Mouse (Mus musculus) forebrain, embryonic 16.5 days (tissue): ENCODE data around the gene Csf2rb. TPM values are rescaled to one million over a fixed set of nuclear protein-coding genes. Genes with fewer than 3 reads are reported as not detected.

Experiments used
- ATAC-seq: fragments of 200-750 bp; cut with Nextera tagmentation; 2 replicates; pipeline ENCODE4 v1.8.0; 2017; ENCODE audit warnings: mild to moderate bottlenecking, moderate library complexity
- H3K27ac ChIP-seq: fragments of 300-500 bp; sonication (generic); 2 replicates; pipeline ENCODE4 v1.5.1; 2014; ENCODE audit warnings: low read length, control low read depth
- H3K27me3 ChIP-seq: fragments of 300-500 bp; sonication (generic); replicated peaks from 2 replicates; pipeline ENCODE4 v1.6.1; 2014; ENCODE audit warnings: low read length; ENCODE audit not compliant: control insufficient read depth, insufficient read depth
- H3K36me3 ChIP-seq: fragments of 300-500 bp; sonication (generic); 2 replicates; pipeline ENCODE4 v1.6.1; 2014; ENCODE audit not compliant: control insufficient read depth, insufficient read depth
- H3K4me1 ChIP-seq: fragments of 300-500 bp; sonication (generic); replicated peaks from 2 replicates; pipeline ENCODE4 v1.6.1; 2014; ENCODE audit warnings: low read length; ENCODE audit not compliant: control insufficient read depth, insufficient read depth
- H3K4me2 ChIP-seq: fragments of 300-500 bp; sonication (generic); 2 replicates; pipeline ENCODE4 v1.6.1; 2014; ENCODE audit warnings: mild to moderate bottlenecking, low read length, control low read depth
- H3K4me3 ChIP-seq: fragments of 300-500 bp; sonication (generic); replicated peaks from 2 replicates; pipeline ENCODE4 v1.5.1; 2014; ENCODE audit warnings: mild to moderate bottlenecking, low read length, control low read depth
- H3K9ac ChIP-seq: fragments of 300-500 bp; sonication (generic); replicated peaks from 2 replicates; pipeline ENCODE4 v1.6.1; 2014; ENCODE audit warnings: low read depth, low read length, control low read depth
- H3K9me3 ChIP-seq: fragments of 300-500 bp; sonication (generic); 2 replicates; pipeline ENCODE4 v1.6.1; 2016; ENCODE audit warnings: low read length; ENCODE audit not compliant: control insufficient read depth
- WGBS: fragments of 180-500 bp; shearing (Covaris S2); extraction: QIAGEN DNeasy Blood & Tissue Kit; methylation state at CpG from one replicate; pipeline ENCODE4 v1.1.7; 2014; 5-methylcytosine and 5-hydroxymethylcytosine counted together
- polyA plus RNA-seq: library from polyadenylated mRNA; unstranded; fragments of >200 nt; fragmentation: Nextera tagmentation; extraction: Ambion mirVana; gene quantifications from 2 replicates; pipeline ENCODE4 v1.2.1, GENCODE M21; 2015

Gene Csf2rb
- polyA plus RNA-seq, 1 experiment from 2014 or later = 0.27 TPM

DNA sequence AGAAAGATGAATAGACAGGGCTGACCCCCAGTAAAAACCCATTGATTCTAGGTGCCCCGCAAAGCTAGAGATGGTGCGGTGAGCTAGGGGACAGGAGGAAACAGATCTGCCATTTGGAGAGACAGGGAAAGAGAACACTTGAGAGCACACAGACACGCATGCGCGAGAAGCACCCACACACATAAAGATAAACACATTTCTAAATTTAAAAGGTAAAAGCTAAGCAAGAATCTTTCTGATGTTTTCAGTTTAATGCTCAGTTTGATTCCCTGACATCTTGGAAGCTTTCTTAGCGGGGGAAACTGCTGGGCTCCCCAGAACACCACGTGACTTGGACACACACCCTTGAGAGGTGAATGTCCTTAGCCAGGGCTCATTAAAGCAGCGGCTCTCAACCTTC is 41.3 kb downstream of the Csf2rb start:
- no peaks in the 10 kb centered on the region for H3K9me3 ChIP-seq
- no peak overlapping the region for H3K4me3 ChIP-seq
- no peaks in the 10 kb centered on the region for H3K4me1 ChIP-seq
- H3K36me3 ChIP-seq = no peaks in the 10 kb centered on the region
- no peak overlapping the region for H3K27ac ChIP-seq
- WGBS = 79% methylated on average over 8 of the region's 8 CpGs
- H3K9ac ChIP-seq = no peak overlapping the region
- peaks cover 8% of the 10 kb centered on the region; the same call in 1 of the 2 replicates for H3K27me3 ChIP-seq
- no peak overlapping the region for H3K4me2 ChIP-seq
- ATAC-seq = no peak

- Histone ChIP-seq H3K36me3 (no peaks in the 10 kb centered on the region), H3K9ac (no peak overlapping the region), H3K9me3 (no peaks in the 10 kb centered on the region), H3K4me3 (no peak overlapping the region), H3K4me1 (no peaks in the 10 kb centered on the region), H3K27ac (no peak overlapping the region), H3K27me3 (peaks cover 8% of the 10 kb centered on the region; the same call in 1 of the 2 replicates), H3K4me2 (no peak overlapping the region)
- WGBS = 73% methylated on average over 3 of the region's 3 CpGs
- ATAC-seq = no peak
These were observed 42.3 kb downstream of the Csf2rb start for GRCm38 (mm10) chr15:78367811-78368210.

- Histone ChIP-seq H3K27ac (no peak overlapping the region), H3K36me3 (no peaks in the 10 kb centered on the region), H3K4me2 (no peak overlapping the region), H3K4me3 (no peak overlapping the region), H3K4me1 (no peaks in the 10 kb centered on the region), H3K27me3 (peaks cover 8% of the 10 kb centered on the region; the same call in 1 of the 2 replicates), H3K9me3 (no peaks in the 10 kb centered on the region), H3K9ac (no peak overlapping the region)
- 13% methylated on average over 8 of the region's 8 CpGs for WGBS
- ATAC-seq = no peak
These were observed 43.4 kb downstream of the Csf2rb start for GRCm38 (mm10) chr15:78368926-78369346.

GRCm38 (mm10) chr15:78369641-78370040 is 44.1 kb downstream of the Csf2rb start:
- H3K4me3 ChIP-seq = no peak overlapping the region
- no peaks in the 10 kb centered on the region for H3K9me3 ChIP-seq
- H3K9ac ChIP-seq = no peak overlapping the region
- 44% methylated on average over 1 of the region's 1 CpGs for WGBS
- H3K27me3 ChIP-seq = peaks cover 8% of the 10 kb centered on the region; the same call in 1 of the 2 replicates
- no peaks in the 10 kb centered on the region for H3K4me1 ChIP-seq
- ATAC-seq = no peak
- H3K36me3 ChIP-seq = no peaks in the 10 kb centered on the region
- H3K27ac ChIP-seq = no peak overlapping the region
- H3K4me2 ChIP-seq = no peak overlapping the region

- ATAC-seq = no peak
- Histone ChIP-seq H3K4me1 (no peaks in the 10 kb centered on the region), H3K9me3 (no peaks in the 10 kb centered on the region), H3K9ac (no peak overlapping the region), H3K36me3 (no peaks in the 10 kb centered on the region), H3K4me3 (no peak overlapping the region), H3K27ac (no peak overlapping the region), H3K27me3 (peaks cover 8% of the 10 kb centered on the region; the same call in 1 of the 2 replicates), H3K4me2 (no peak overlapping the region)
- WGBS = 80% methylated on average over 3 of the region's 3 CpGs
These were observed 47.2 kb downstream of the Csf2rb start for GRCm38 (mm10) chr15:78372796-78373195.

DNA sequence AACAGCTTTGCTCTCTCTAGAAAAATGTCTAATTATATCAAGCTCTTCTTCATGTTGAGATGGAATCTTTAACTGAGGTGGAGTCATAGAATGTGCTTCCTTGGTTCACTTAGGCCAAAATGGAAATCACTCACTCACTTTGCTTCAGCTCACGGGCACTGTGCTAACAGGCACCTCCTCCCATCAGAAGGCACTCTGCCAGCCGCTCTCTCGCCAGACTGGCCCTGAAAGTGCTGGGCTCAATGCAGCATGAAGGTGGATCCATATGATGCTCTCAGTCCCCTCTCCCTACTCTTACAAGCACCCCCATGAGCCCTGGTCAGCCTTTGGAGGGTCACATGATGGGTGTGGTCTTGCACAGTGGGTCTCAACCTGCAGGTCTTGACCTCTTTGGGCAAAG is 48.7 kb downstream of the Csf2rb start:
- Histone ChIP-seq H3K36me3 (no peaks in the 10 kb centered on the region), H3K27ac (no peak overlapping the region), H3K9ac (no peak overlapping the region), H3K4me3 (no peak overlapping the region), H3K9me3 (no peaks in the 10 kb centered on the region), H3K4me2 (no peak overlapping the region), H3K4me1 (no peaks in the 10 kb centered on the region), H3K27me3 (peaks cover 1% of the 10 kb centered on the region; the same call in 1 of the 2 replicates)
- 30% methylated on average over 3 of the region's 3 CpGs for WGBS
- no peak for ATAC-seq

DNA sequence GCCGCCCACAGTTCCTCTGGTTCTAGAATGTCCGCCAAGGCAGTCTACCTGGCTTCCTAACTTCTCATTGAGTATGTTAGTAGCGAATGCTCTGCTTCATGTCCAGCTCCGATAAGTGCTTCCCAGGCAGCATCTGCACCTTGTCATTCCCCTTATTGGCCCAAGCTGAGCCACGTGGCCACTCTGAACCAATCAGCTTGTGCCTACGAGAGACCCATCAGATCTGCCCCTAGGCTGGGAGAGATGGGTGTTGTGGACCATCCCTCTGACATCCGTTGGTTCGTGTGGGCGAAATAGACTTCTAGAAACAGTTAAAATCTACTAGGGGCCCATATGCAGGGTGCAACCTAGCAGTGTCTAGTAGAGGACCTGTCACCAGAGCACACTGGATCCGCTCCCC is 52.3 kb downstream of the Csf2rb start:
- no peak for ATAC-seq
- no peak overlapping the region for H3K4me3 ChIP-seq
- no peak overlapping the region for H3K9ac ChIP-seq
- no peaks in the 10 kb centered on the region for H3K27me3 ChIP-seq
- WGBS = 90% methylated on average over 10 of the region's 10 CpGs
- no peak overlapping the region for H3K27ac ChIP-seq
- no peaks in the 10 kb centered on the region for H3K36me3 ChIP-seq
- H3K4me1 ChIP-seq = peaks cover 7% of the 10 kb centered on the region
- no peaks in the 10 kb centered on the region for H3K9me3 ChIP-seq
- no peak overlapping the region for H3K4me2 ChIP-seq

- WGBS = 85% methylated on average over 10 of the region's 10 CpGs
- H3K4me1 ChIP-seq = peaks cover 7% of the 10 kb centered on the region
- H3K9me3 ChIP-seq = no peaks in the 10 kb centered on the region
- H3K4me2 ChIP-seq = no peak overlapping the region
- H3K27ac ChIP-seq = no peak overlapping the region
- H3K9ac ChIP-seq = no peak overlapping the region
- no peaks in the 10 kb centered on the region for H3K27me3 ChIP-seq
- H3K36me3 ChIP-seq = no peaks in the 10 kb centered on the region
- no peak overlapping the region for H3K4me3 ChIP-seq
- no peak for ATAC-seq
These were observed 53.0 kb downstream of the Csf2rb start for GRCm38 (mm10) chr15:78378556-78378955.

DNA sequence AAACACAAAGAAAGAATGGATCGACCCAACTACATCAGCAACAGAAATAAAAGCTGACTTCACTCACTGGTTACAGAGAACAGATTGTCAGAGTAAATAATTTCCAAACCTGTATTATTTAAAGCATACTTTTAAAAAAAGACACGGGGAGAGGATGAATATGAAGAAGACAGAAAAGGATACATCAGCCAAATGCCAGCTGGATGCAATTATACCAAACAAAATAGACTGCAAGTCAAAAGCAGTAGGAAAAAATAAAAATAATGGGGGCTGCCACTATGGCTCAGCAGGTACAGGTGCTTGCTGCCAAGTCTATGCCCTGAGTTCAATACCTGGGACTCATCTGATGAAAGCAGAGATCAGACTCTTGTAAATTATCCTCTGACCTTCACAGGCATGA is 54.7 kb downstream of the Csf2rb start:
- H3K9ac ChIP-seq = no peak overlapping the region
- peaks cover 12% of the 10 kb centered on the region for H3K4me1 ChIP-seq
- H3K4me2 ChIP-seq = no peak overlapping the region
- no peaks in the 10 kb centered on the region for H3K27me3 ChIP-seq
- H3K9me3 ChIP-seq = no peaks in the 10 kb centered on the region
- H3K27ac ChIP-seq = no peak overlapping the region
- H3K4me3 ChIP-seq = no peak overlapping the region
- 68% methylated on average over 2 of the region's 2 CpGs for WGBS
- H3K36me3 ChIP-seq = no peaks in the 10 kb centered on the region
- ATAC-seq = no peak

GRCm38 (mm10) chr15:78380741-78381140 is 55.2 kb downstream of the Csf2rb start:
- Histone ChIP-seq H3K27ac (no peak overlapping the region), H3K4me1 (peaks cover 12% of the 10 kb centered on the region), H3K4me3 (no peak overlapping the region), H3K9ac (no peak overlapping the region), H3K27me3 (no peaks in the 10 kb centered on the region), H3K36me3 (no peaks in the 10 kb centered on the region), H3K4me2 (no peak overlapping the region), H3K9me3 (no peaks in the 10 kb centered on the region)
- no peak for ATAC-seq
- 28% methylated on average over 4 of the region's 4 CpGs for WGBS
